Mouse (Mus musculus) kidney, adult 2 months (tissue): Measurements from ENCODE around the gene Cela2a.

Source experiments
- CTCF ChIP-seq: fragments of 200-500 bp; conservative IDR thresholded peaks from 2 replicates; pipeline ENCODE4 v1.5.1; 2011; ENCODE audit warnings: low read depth, mild to moderate bottlenecking, control low read depth, low read length, moderate library complexity, mixed read lengths; ENCODE audit not compliant: insufficient read depth, insufficient read length
- POLR2A ChIP-seq: fragments of 200-500 bp; IDR thresholded peaks from one replicate; pipeline ENCODE4 v1.6.1; 2011; ENCODE audit warnings: low read depth, low read length, control low read depth

DNA sequence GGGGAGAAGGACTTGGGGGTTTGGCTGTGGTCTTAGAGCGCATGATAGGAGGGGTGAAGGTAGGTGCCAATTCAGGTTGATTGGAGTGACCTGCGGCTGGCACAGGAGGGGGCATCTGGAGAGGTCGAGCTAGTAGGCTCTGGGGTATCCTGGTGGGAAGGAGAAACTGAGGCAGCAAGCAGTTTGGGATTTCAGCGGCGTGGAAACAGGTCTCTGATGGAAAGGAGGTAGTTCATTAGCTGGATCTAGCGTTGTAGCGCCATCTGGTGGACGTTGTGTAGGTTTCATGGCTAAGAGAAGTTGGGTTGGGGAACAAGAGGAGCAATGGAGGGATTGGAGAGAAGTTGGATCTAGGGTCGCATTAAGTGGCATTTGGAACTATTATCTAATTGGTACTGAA, 27.5 kb upstream of the Cela2a start:
- TF ChIP-seq CTCF (peak; percentile 82), POLR2A (no peak)
